Mouse (Mus musculus): ENCODE data around the gene Ttll12.

DNA sequence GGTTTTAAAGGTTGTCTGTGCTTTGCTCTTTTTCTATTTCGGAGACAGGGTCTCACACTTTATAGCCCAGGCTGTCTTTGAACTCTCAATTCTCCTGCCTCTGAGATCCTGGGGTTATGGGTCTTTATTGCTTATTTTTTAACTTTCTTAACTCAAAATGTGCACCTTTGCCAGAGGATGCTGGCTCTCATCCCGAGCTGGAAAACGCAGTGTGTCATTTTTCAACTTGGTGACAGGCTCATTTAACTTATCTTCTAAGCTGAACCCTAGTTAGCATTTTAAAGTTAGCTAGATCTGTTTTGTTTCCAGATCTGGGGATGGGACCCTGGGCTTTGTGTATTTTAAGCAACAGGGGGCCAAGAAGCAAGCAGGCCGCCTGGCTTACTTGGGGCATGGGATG, 66.1 kb downstream of the Ttll12 start:
- no peak for TF ChIP-seq CTCF (IDR thresholded peaks at IDR 0.05)
- TF ChIP-seq POLR2A (IDR thresholded peaks at IDR 0.05; ENCODE audit: insufficient read depth, low read depth, low read length) = no peak
- TF ChIP-seq EP300 (IDR thresholded peaks at IDR 0.05; ENCODE audit: insufficient read depth, low read depth, low read length) = no peak
